Mouse (Mus musculus) heart, embryonic 16.5 days (tissue): ENCODE measurements around the gene Fcgrt. TPM values are rescaled to one million over a fixed set of nuclear protein-coding genes. Genes with fewer than 3 reads are reported as not detected.
"Not testable (repeated sequence)": the region's sequence is repeated elsewhere in the genome, so short reads cannot be mapped to it uniquely, and the experiment has no call there.

ENCODE experiments used
- ATAC-seq: fragments of 200-750 bp; cut with Nextera tagmentation; replicated peaks from 2 replicates; pipeline ENCODE4 v1.8.0; 2017; ENCODE audit warnings: moderate number of reproducible peaks; ENCODE audit not compliant: insufficient read depth, low FRiP score; ENCODE audit errors: extremely low read depth
- H3K27ac ChIP-seq: fragments of 300-500 bp; sonication (generic); 2 replicates; pipeline ENCODE4 v1.5.1; 2014; ENCODE audit warnings: mild to moderate bottlenecking, low read length, control low read depth, moderate library complexity
- H3K27me3 ChIP-seq: fragments of 300-500 bp; sonication (generic); 2 replicates; pipeline ENCODE4 v1.6.1; 2014; ENCODE audit warnings: low read length, mixed read lengths; ENCODE audit not compliant: control insufficient read depth, insufficient read depth
- H3K36me3 ChIP-seq: fragments of 300-500 bp; sonication (generic); 2 replicates; pipeline ENCODE4 v1.6.1; 2014; ENCODE audit not compliant: control insufficient read depth, insufficient read depth
- H3K4me1 ChIP-seq: fragments of 300-500 bp; sonication (generic); 2 replicates; pipeline ENCODE4 v1.6.1; 2014; ENCODE audit warnings: low read length, mixed read lengths; ENCODE audit not compliant: control insufficient read depth, insufficient read depth
- H3K4me2 ChIP-seq: fragments of 300-500 bp; sonication (generic); 2 replicates; pipeline ENCODE4 v1.6.1; 2014; ENCODE audit warnings: low read depth, mild to moderate bottlenecking, control low read depth, low read length
- H3K4me3 ChIP-seq: fragments of 300-500 bp; sonication (generic); 2 replicates; pipeline ENCODE4 v1.5.1; 2014; ENCODE audit warnings: mild to moderate bottlenecking, control low read depth, low read length
- H3K9ac ChIP-seq: fragments of 300-500 bp; sonication (generic); 2 replicates; pipeline ENCODE4 v1.6.1; 2014; ENCODE audit warnings: low read length, control low read depth
- H3K9me3 ChIP-seq: fragments of 300-500 bp; sonication (generic); replicated peaks from 2 replicates; pipeline ENCODE4 v1.6.1; 2016; ENCODE audit warnings: low read length; ENCODE audit not compliant: control insufficient read depth
- WGBS: fragments of 180-500 bp; shearing (Covaris S2); extraction: QIAGEN DNeasy Blood & Tissue Kit; methylation state at CpG from one replicate; pipeline ENCODE4 v1.1.7; 2014; 5-methylcytosine and 5-hydroxymethylcytosine counted together
- polyA plus RNA-seq: library from polyadenylated mRNA; unstranded; fragments of >200 nt; fragmentation: Nextera tagmentation; extraction: Ambion mirVana; gene quantifications from 2 replicates; pipeline ENCODE4 v1.2.1, GENCODE M21; 2015

Fcgrt gene
- polyA plus RNA-seq: 56.8 and 58.2 TPM in 2 replicates

DNA sequence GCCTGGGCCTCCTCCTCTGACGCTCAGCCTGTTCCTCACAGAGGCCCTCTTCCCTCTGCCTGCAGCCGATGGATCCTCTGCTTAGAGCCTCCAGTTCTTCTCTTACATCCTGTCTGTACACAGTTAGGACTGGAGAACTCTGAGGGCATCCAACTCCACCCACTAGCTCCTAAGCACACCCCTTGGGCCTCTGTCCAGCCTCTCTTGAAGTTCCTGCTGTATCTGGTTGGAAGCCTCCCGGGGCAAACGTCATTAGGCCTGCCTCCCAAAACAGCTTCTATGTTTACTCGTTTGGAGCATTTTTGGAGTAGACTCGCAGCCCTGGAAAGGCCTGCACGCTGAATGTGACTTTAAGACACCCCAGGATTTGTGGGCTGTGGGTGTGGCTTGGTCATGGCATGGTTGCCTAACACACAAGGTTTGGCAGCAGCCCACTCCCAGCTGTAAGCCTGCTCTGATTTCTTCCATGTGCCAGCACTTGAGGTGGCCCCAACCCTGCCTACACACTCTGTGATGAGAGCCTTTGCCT lies at the start of gene Fcgrt:
Fcgrt (minus strand) TSS at position 200 of the 529 bp plus-strand sequence.
- H3K9ac ChIP-seq: peak within 1 kb of the TSS; percentile 73
- 17% methylated on average over 7 of the region's 7 CpGs for WGBS
- no peaks in the 10 kb centered on the region for H3K9me3 ChIP-seq
- peak; percentile 97 for ATAC-seq
- H3K36me3 ChIP-seq: no peaks in the 10 kb centered on the region
- H3K4me3 ChIP-seq: peak within 1 kb of the TSS; percentile 47
- H3K27me3 ChIP-seq: no peaks in the 10 kb centered on the region
- peak within 1 kb of the TSS; percentile 89 for H3K27ac ChIP-seq
- H3K4me2 ChIP-seq: peak within 1 kb of the TSS; percentile 58
- H3K4me1 ChIP-seq: peaks cover 16% of the 10 kb centered on the region

DNA sequence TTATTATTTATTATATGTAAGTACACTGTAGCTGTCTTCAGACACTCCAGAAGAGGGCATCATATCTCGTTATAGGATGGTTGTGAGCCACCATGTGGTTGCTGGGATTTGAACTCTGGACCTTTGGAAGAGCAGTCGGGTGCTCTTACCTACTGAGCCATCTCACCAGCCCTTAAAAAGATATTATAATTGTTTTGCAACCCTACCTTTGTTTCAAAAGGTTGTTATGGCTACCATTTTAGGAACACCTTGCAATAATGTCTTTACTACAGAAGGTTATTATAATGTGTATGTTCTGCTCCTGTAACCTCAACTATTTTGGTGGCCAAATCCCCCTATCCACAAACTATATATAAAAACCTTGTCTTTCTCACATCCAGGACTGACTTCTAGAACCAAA lies 49.4 kb upstream of the Fcgrt start:
- H3K4me1 ChIP-seq, H3K27me3 ChIP-seq, ATAC-seq, H3K27ac ChIP-seq, H3K9ac ChIP-seq, H3K36me3 ChIP-seq, H3K9me3 ChIP-seq, H3K4me3 ChIP-seq: not testable (repeated sequence)
- H3K4me2 ChIP-seq: peak overlapping the region; percentile 82; the same call in 1 of the 2 replicates
- WGBS: 87% methylated on average over 2 of the region's 2 CpGs

DNA sequence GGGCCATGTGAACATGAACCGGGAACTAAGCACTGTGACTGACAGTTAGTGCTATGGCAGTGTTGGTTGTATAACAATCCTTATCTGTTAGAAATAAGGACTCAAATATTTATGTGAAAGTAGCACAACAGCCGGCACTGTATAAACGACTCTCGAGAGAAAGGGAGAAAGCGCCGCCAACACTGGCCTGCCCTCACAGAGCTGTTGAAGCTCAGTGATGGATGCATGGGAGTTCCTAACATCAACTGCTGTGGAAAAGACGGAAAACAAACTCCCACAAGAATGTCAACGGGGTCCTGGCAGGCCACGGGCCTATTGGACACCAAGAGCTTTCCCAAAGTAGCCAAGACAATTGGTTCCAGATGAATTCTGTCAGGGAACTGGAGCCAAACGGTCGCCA lies 47.7 kb upstream of the Fcgrt start:
- ATAC-seq: no peak
- H3K9me3 ChIP-seq: no peaks in the 10 kb centered on the region
- no peak overlapping the region for H3K4me3 ChIP-seq
- 55% methylated on average over 11 of the region's 11 CpGs for WGBS
- H3K36me3 ChIP-seq: no peaks in the 10 kb centered on the region
- H3K27ac ChIP-seq: peak overlapping the region; percentile 32; the same call in 1 of the 2 replicates
- no peak overlapping the region for H3K9ac ChIP-seq
- H3K4me2 ChIP-seq: no peak overlapping the region
- no peaks in the 10 kb centered on the region for H3K27me3 ChIP-seq
- H3K4me1 ChIP-seq: peaks cover 4% of the 10 kb centered on the region

DNA sequence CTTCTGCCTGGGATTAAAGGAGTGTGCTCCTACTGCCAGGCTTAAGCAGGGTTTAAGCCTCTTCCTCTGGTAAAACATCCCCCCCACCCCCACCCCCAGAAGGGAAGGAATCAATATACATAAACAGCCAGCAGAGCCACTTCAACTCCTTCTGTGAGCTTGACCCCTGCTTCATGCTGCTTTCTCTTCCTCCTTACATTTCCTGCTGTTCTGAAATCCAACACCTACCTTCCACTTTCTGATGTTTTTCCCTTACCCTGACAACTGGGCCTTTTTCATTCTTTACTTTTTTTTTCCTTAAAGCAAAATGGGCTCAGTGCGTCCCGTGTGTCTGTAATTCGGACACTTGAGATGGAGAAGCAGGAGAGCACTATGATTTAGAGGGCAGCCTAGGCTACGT lies 46.7 kb upstream of the Fcgrt start:
- WGBS: 65% methylated on average over 4 of the region's 4 CpGs
- Histone ChIP-seq H3K4me3 (no peak overlapping the region), H3K9me3 (no peaks in the 10 kb centered on the region), H3K4me2 (no peak overlapping the region), H3K36me3 (no peaks in the 10 kb centered on the region), H3K27me3 (no peaks in the 10 kb centered on the region), H3K27ac (no peak overlapping the region), H3K9ac (no peak overlapping the region), H3K4me1 (peaks cover 4% of the 10 kb centered on the region)
- ATAC-seq: no peak

DNA sequence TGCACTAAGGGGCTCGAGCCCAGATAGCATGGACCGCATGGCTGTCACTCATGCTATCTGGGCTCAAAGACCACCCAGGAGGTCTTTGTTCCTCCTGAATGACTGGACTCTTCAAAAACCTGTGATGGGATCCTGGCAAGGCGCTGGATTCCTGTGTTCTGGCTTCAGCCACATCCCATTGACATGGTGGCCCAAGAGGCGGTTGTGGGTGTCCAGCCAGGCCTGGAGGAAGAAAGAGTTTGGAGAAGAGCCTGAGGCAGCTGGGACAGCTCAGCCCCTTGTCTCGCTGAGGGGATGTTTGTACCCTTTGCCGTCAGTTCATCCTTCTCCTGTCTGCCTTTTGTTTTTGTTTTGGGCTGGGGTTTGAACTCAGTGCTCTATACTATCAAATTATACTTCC lies 45.9 kb upstream of the Fcgrt start:
- no peak overlapping the region for H3K4me3 ChIP-seq
- H3K36me3 ChIP-seq: no peaks in the 10 kb centered on the region
- no peaks in the 10 kb centered on the region for H3K27me3 ChIP-seq
- no peak for ATAC-seq
- WGBS: 66% methylated on average over 6 of the region's 6 CpGs
- no peak overlapping the region for H3K4me2 ChIP-seq
- H3K9me3 ChIP-seq: no peaks in the 10 kb centered on the region
- peaks cover 4% of the 10 kb centered on the region for H3K4me1 ChIP-seq
- H3K27ac ChIP-seq: no peak overlapping the region
- H3K9ac ChIP-seq: no peak overlapping the region

DNA sequence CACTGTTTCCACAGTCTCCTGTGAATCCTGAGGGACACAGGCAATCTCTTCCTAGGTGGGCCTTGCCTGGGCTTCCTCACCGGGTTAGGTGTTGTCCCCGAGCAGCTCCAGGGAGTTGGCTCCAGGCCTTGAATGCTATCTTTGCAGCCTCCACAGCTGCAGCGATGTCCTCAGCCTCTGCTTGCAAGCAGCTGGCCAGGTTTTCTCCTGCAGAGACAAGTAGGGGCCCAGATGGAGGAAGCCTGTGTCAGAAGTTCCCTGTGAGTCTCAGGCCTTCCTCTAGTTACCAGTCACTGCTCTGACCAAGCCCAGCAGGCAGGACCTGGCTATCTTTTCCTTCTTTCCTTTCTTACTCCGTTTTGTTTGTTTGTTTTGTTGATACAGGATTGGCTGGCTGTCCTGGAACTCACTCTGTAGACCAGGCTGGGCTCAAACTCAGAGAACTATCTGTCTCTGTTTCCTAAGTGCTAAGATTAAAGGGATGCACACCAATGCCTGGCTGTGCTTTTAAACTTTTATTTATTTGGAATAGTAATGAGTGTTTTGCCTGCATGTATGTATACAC lies 45.0 kb upstream of the Fcgrt start:
- Histone ChIP-seq H3K4me1 (peaks cover 4% of the 10 kb centered on the region), H3K36me3 (no peaks in the 10 kb centered on the region), H3K4me2 (no peak overlapping the region), H3K4me3 (no peak overlapping the region), H3K27ac (0 out of 2 replicates have a peak overlapping the region, but pooled peaks have one; percentile 20), H3K27me3 (no peaks in the 10 kb centered on the region), H3K9me3 (no peaks in the 10 kb centered on the region), H3K9ac (no peak overlapping the region)
- WGBS: 44% methylated on average over 4 of the region's 4 CpGs
- ATAC-seq: no peak

DNA sequence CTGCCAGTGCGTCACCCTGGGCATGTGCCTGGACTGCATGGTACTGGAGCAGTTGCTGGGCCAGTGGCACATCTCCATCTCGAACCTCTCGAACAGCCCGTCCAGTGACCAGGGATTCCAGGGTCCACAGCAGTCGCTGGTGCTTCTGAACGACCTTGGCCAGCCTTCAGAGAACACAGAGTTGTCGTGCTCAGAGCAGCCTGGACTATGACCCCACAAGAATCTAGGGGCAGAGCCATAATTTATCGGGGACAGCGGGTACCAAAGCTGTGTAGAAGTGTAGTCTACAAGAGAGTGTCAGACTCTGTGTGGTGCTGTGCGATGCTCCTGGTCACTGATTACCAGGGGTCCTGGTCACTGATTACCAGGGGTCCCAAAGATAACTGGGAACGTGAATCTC lies 44.2 kb upstream of the Fcgrt start:
- Histone ChIP-seq H3K27me3 (no peaks in the 10 kb centered on the region), H3K4me1 (no peaks in the 10 kb centered on the region), H3K36me3 (no peaks in the 10 kb centered on the region), H3K4me3 (no peak overlapping the region), H3K27ac (no peak overlapping the region), H3K9ac (no peak overlapping the region), H3K9me3 (no peaks in the 10 kb centered on the region), H3K4me2 (no peak overlapping the region)
- WGBS: 75% methylated on average over 11 of the region's 11 CpGs
- ATAC-seq: no peak

DNA sequence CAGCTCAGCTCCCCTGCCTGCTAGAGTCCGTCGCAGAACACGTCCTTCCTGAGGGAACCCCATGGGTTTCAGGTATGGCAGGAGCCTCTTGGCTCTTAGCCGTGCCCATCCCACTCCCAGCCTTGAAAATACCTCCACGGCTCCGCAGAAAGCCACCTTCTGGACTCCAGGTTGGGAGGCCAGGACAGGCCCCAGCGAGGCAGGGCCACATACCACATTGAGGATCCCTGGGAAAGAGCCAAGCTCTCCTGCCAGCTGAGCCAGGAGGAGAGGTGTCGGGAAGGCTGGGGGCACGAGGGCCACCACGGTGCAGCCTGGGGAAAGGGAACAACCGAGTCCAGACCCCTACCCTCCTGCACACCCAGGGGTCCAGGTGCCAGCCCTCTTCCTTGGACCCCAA lies 43.6 kb upstream of the Fcgrt start:
- Histone ChIP-seq H3K4me1 (no peaks in the 10 kb centered on the region), H3K4me2 (no peak overlapping the region), H3K9me3 (no peaks in the 10 kb centered on the region), H3K36me3 (no peaks in the 10 kb centered on the region), H3K27ac (no peak overlapping the region), H3K4me3 (no peak overlapping the region), H3K27me3 (no peaks in the 10 kb centered on the region), H3K9ac (no peak overlapping the region)
- ATAC-seq: no peak
- WGBS: 79% methylated on average over 11 of the region's 11 CpGs

DNA sequence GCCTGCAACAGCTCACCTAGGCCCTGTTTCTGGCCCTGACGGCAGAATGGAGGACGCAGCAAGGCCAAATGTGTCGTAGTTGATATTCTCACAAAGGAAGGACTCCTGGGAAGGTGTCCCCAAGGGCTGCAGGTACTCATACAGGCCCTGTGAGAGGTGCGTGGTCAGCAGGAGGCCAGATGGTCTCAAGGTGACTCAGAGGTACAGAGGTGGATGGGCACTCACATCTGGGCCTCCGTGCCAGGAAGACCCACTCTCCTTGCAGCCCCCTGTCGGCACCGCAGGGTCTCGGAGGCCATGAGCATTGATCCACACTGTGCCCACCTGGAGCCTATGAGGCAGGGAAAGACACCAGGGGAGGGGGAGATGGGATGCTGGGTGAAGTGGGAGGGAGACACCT lies 41.8 kb upstream of the Fcgrt start:
- Histone ChIP-seq H3K27me3 (no peaks in the 10 kb centered on the region), H3K9me3 (no peaks in the 10 kb centered on the region), H3K4me1 (no peaks in the 10 kb centered on the region), H3K9ac (no peak overlapping the region), H3K27ac (no peak overlapping the region), H3K4me2 (no peak overlapping the region), H3K36me3 (no peaks in the 10 kb centered on the region), H3K4me3 (no peak overlapping the region)
- WGBS: 90% methylated on average over 8 of the region's 8 CpGs
- no peak for ATAC-seq
